27 mouse cellular contexts compared by ENCODE assay signal in the genomic region with DNA sequence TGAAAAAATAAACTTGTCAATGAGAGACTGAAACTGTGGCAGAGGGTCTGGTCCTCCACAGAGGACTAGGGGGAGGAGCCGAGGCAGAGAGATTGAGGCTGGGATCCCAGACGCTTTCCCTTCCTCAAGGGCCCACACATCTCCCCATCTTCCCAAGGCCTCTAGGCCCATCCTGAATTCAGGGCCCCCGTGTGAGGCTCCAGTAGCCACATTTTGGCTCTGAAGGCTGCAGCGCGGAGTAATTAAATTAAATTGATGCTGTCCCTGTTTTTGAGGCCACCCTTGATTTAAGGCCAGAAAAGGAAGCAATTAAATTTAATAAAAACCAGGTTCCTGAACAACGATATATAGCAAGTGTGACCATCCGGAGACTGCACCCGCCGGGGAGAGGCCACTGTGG.
DNase-seq lines count a peak whose midpoint lies in the region; ATAC-seq and TF ChIP-seq lines count a peak whose summit lies in the region.
"Had no signal": no experiment of that assay in that cellular context is flagged by ENCODE, and none has a peak within 500 bp of the region (broad histone marks: within the 10 kb centered on the region; RNA-seq: fewer than 3 reads in every experiment).

No protein-coding gene starts in this region.

- 0 out of 2 replicates have a peak overlapping the region, but pooled peaks have one; percentile 12 for H3K9ac ChIP-seq in forebrain, embryonic 12.5 days
- no peak overlapping the region for H3K9ac ChIP-seq in forebrain, embryonic 16.5 days (replicated peaks; ENCODE audit: low read depth, low read length)
- 0 out of 2 replicates have a peak overlapping the region, but pooled peaks have one; percentile 36 for H3K9ac ChIP-seq in embryonic facial prominence, embryonic 13.5 days
- H3K9ac ChIP-seq: liver, embryonic 14.5 days had no signal

- H3K4me3 ChIP-seq in forebrain, embryonic 12.5 days (replicated peaks), result no peak overlapping the region
- H3K4me3 ChIP-seq in forebrain, embryonic 16.5 days (replicated peaks; ENCODE audit: low read length), result no peak overlapping the region
- H3K4me3 ChIP-seq in layer of hippocampus, adult 2 months, result no peak overlapping the region
- H3K4me3 ChIP-seq in embryonic facial prominence, embryonic 13.5 days, result no peak overlapping the region
- H3K4me3 ChIP-seq in limb, embryonic 10.5 days, result peak overlapping the region; percentile 24

- H3K36me3 ChIP-seq in forebrain, embryonic 12.5 days (replicated peaks), result no peaks in the 10 kb centered on the region
- H3K36me3 ChIP-seq in forebrain, embryonic 16.5 days (ENCODE audit: control insufficient read depth, insufficient read depth), result no peaks in the 10 kb centered on the region
- H3K36me3 ChIP-seq in embryonic facial prominence, embryonic 13.5 days, result no peaks in the 10 kb centered on the region
- H3K36me3 ChIP-seq in limb, embryonic 10.5 days, result peaks cover 30% of the 10 kb centered on the region

- peak overlapping the region; percentile 63; the same call in 1 of the 2 replicates for H3K27ac ChIP-seq in forebrain, embryonic 12.5 days
- no peak overlapping the region for H3K27ac ChIP-seq in forebrain, embryonic 16.5 days (ENCODE audit: low read length)
- H3K27ac ChIP-seq in layer of hippocampus, adult 2 months, result peak overlapping the region; percentile 76
- H3K27ac ChIP-seq in embryonic facial prominence, embryonic 13.5 days, result no peak overlapping the region
- H3K27ac ChIP-seq in limb, embryonic 10.5 days, result peak overlapping the region; percentile 46
- H3K27ac ChIP-seq: liver, embryonic 14.5 days; macrophage had no signal

- WGBS in forebrain, embryonic 12.5 days, result 54% methylated on average over 9 of the region's 9 CpGs
- 34% methylated on average over 9 of the region's 9 CpGs for WGBS in forebrain, embryonic 16.5 days
- 25% methylated on average over 9 of the region's 9 CpGs for WGBS in embryonic facial prominence, embryonic 13.5 days
- WGBS in limb, embryonic 10.5 days, result 15% methylated on average over 9 of the region's 9 CpGs

- peaks cover 68% of the 10 kb centered on the region for H3K4me1 ChIP-seq in forebrain, embryonic 12.5 days
- H3K4me1 ChIP-seq in forebrain, embryonic 16.5 days (replicated peaks; ENCODE audit: control insufficient read depth, insufficient read depth, low read length), result peaks cover 43% of the 10 kb centered on the region
- peaks cover 78% of the 10 kb centered on the region for H3K4me1 ChIP-seq in embryonic facial prominence, embryonic 13.5 days
- peaks cover 96% of the 10 kb centered on the region for H3K4me1 ChIP-seq in limb, embryonic 10.5 days

- H3K27me3 ChIP-seq in forebrain, embryonic 12.5 days, result peaks cover 14% of the 10 kb centered on the region; the same call in 1 of the 2 replicates
- no peaks in the 10 kb centered on the region for H3K27me3 ChIP-seq in forebrain, embryonic 16.5 days (replicated peaks; ENCODE audit: control insufficient read depth, insufficient read depth, low read length)
- H3K27me3 ChIP-seq in embryonic facial prominence, embryonic 13.5 days, result peaks cover 53% of the 10 kb centered on the region
- H3K27me3 ChIP-seq in limb, embryonic 10.5 days (ENCODE audit: low read depth, poor library complexity, severe bottlenecking), result 0 out of 2 replicates have a peak, but pooled peaks cover 8% of the 10 kb centered on the region

- no peaks in the 10 kb centered on the region for H3K9me3 ChIP-seq in forebrain, embryonic 12.5 days
- no peaks in the 10 kb centered on the region for H3K9me3 ChIP-seq in forebrain, embryonic 16.5 days (ENCODE audit: control insufficient read depth, low read length)
- H3K9me3 ChIP-seq in embryonic facial prominence, embryonic 13.5 days, result no peaks in the 10 kb centered on the region
- no peaks in the 10 kb centered on the region for H3K9me3 ChIP-seq in limb, embryonic 10.5 days (replicated peaks)

- TF ChIP-seq CTCF in layer of hippocampus, adult 2 months (conservative IDR thresholded peaks at IDR 0.05), result no peak

- no peak overlapping the region for H3K4me2 ChIP-seq in forebrain, embryonic 12.5 days
- H3K4me2 ChIP-seq in forebrain, embryonic 16.5 days (ENCODE audit: low read length), result no peak overlapping the region
- H3K4me2 ChIP-seq in embryonic facial prominence, embryonic 13.5 days, result no peak overlapping the region
- H3K4me2 ChIP-seq: heart, embryonic 11.5 days had no signal

- DNase-seq in layer of hippocampus, adult 2 months (ENCODE audit: low spot score in 2 of 2), result no peak
- DNase-seq in layer of hippocampus, adult 9-11 months, result no peak
- DNase-seq in limb, embryonic 10.5 days (ENCODE audit: low spot score), result peak; percentile 62
- DNase-seq in adrenal gland, adult 8-10 months, result no peak
- no peak for DNase-seq in gastrocnemius, postnatal 4 days (ENCODE audit: low spot score in 2 of 2)
- DNase-seq: adrenal gland, postnatal 14 days; cerebellum, adult 11 months; cerebellum, adult 9-10 months; cerebellum, postnatal 36 days; gastrocnemius, postnatal 14 days; heart, adult 18-20 months; kidney, adult 11 months; liver; lung, adult 2 months; lung, postnatal 10 days; midbrain, embryonic 14.5 days; right cerebral cortex, postnatal 4 days; thymus, adult 2 months; thymus, postnatal 36 days had no signal

- no peak for ATAC-seq in forebrain, embryonic 12.5 days (ENCODE audit: low FRiP score)
- ATAC-seq in forebrain, embryonic 16.5 days, result no peak
- ATAC-seq in embryonic facial prominence, embryonic 13.5 days (ENCODE audit: insufficient number of reproducible peaks, insufficient read depth, low FRiP score, low TSS enrichment, low read depth), result no peak
- ATAC-seq: inflammation-experienced regulatory T-cells, adult 6 months; Patski had no signal

Comparison
In these comparisons a context has a peak if more than half of its experiments do, and no peak if none do; other contexts are left out.
1. H3K27ac ChIP-seq: peak in forebrain, embryonic 12.5 days (single experiment), layer of hippocampus, adult 2 months (single experiment) and limb, embryonic 10.5 days (single experiment); none in forebrain, embryonic 16.5 days (single experiment) and embryonic facial prominence, embryonic 13.5 days (single experiment).